Comparison of ENCODE assay signal across 8 mouse cellular contexts in the genomic region with DNA sequence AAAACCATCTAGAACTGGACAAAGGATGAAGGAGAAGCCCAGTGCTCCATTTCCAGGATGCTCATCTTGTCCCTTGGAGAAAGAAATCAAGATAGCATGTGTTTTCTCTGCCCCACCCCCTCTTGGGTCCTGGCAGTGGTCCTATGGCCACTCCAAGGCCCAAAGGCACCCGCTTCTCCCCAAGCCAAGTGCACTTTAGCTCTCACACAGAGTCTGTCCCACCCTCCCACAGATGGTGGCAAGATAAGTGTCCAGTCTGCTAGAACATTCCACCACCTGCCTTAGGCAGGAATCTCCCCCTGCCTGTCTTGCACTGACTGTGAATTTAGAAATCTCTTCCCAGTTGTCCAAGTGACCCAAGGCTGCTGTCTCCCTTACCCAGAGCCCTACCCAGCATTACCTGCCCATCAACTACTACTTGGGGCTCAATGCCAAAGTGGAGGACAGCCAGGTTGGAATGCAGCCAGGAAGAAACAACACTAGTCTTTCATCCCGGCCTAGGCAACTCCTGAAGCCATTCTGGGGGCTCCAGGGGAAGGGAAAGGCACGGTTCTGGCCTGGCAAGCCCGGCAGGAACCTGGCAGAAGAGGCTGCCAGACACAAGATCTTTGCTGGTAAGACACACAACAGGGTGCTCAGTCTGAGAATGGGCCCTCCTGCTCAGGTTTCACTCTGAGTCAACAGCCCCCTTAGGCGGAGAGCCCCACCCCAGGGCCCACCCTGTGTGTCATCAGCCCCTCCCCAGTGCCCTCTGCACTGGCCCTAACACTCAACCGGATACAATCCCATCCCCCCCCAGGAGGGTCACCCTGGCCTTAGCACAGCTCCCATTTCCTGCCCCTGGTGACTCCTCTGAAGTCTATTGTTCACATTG. TPM values are rescaled to one million over a fixed set of nuclear protein-coding genes. Genes with fewer than 3 reads are reported as not detected.
DNase-seq lines count a peak whose midpoint lies in the region; ATAC-seq and TF ChIP-seq lines count a peak whose summit lies in the region.

No protein-coding gene starts in this region.

- WGBS in forebrain, embryonic 10.5 days, result 42% methylated on average over 6 of the region's 6 CpGs
- 60% methylated on average over 6 of the region's 6 CpGs for WGBS in forebrain, embryonic 11.5 days
- WGBS in thymus, adult 2 months, result 72% methylated on average over 6 of the region's 6 CpGs

- H3K4me1 ChIP-seq in forebrain, embryonic 10.5 days, result peaks cover 34% of the 10 kb centered on the region
- 0 out of 2 replicates have a peak, but pooled peaks cover 5% of the 10 kb centered on the region for H3K4me1 ChIP-seq in forebrain, embryonic 11.5 days (replicated peaks; ENCODE audit: control insufficient read depth, insufficient read depth, low read length)
- H3K4me1 ChIP-seq in thymus, adult 2 months (replicated peaks; ENCODE audit: control insufficient read depth, insufficient read depth, low read length), result 0 out of 2 replicates have a peak, but pooled peaks cover 3% of the 10 kb centered on the region

- H3K27ac ChIP-seq in forebrain, embryonic 10.5 days, result peak overlapping the region; percentile 48
- no peak overlapping the region for H3K27ac ChIP-seq in forebrain, embryonic 11.5 days (ENCODE audit: low read depth, low read length)
- H3K27ac ChIP-seq in thymus, adult 2 months (ENCODE audit: control insufficient read depth, insufficient read depth, low read length), result no peak overlapping the region

- ATAC-seq in forebrain, embryonic 11.5 days (replicated peaks; ENCODE audit: low FRiP score), result no peak

- H3K9me3 ChIP-seq in forebrain, embryonic 10.5 days, result no peaks in the 10 kb centered on the region
- no peaks in the 10 kb centered on the region for H3K9me3 ChIP-seq in forebrain, embryonic 11.5 days (ENCODE audit: control insufficient read depth, low read length)

- H3K36me3 ChIP-seq in forebrain, embryonic 10.5 days (replicated peaks), result no peaks in the 10 kb centered on the region
- H3K36me3 ChIP-seq in forebrain, embryonic 11.5 days (ENCODE audit: control insufficient read depth, insufficient read depth, low read length), result no peaks in the 10 kb centered on the region
- H3K36me3 ChIP-seq in thymus, adult 2 months (ENCODE audit: control insufficient read depth, insufficient read depth, low read length), result no peaks in the 10 kb centered on the region

- no peak overlapping the region for H3K4me3 ChIP-seq in forebrain, embryonic 10.5 days
- H3K4me3 ChIP-seq in forebrain, embryonic 11.5 days (ENCODE audit: low read depth, low read length), result no peak overlapping the region
- H3K4me3 ChIP-seq in thymus, adult 2 months (ENCODE audit: control insufficient read depth, insufficient read depth, low read length), result no peak overlapping the region

- DNase-seq in forebrain, embryonic 10.5 days (ENCODE audit: extremely low spot score, low spot score), result no peak
- no peak for DNase-seq in forebrain, embryonic 11.5 days (ENCODE audit: low spot score)
- peak; percentile 83 for DNase-seq in cerebellum, adult 11 months
- peak; percentile 99 for DNase-seq in heart, adult 11 months
- peak; percentile 75 for DNase-seq in kidney, adult 11 months
- peak; percentile 86 to 89 for DNase-seq in lung, adult 18-20 months
- DNase-seq in thymus, adult 2 months, result no peak
- no peak for DNase-seq in thymus, postnatal 10 days (ENCODE audit: low spot score in 2 of 2)

- no peak overlapping the region for H3K9ac ChIP-seq in forebrain, embryonic 11.5 days (ENCODE audit: low read length)

- peaks cover 54% of the 10 kb centered on the region for H3K27me3 ChIP-seq in forebrain, embryonic 10.5 days (ENCODE audit: poor library complexity, severe bottlenecking)
- peaks cover 21% of the 10 kb centered on the region for H3K27me3 ChIP-seq in forebrain, embryonic 11.5 days (ENCODE audit: control insufficient read depth, insufficient read depth, low read length)
- peaks cover 11% of the 10 kb centered on the region; the same call in 1 of the 2 replicates for H3K27me3 ChIP-seq in thymus, adult 2 months (ENCODE audit: control insufficient read depth, insufficient read depth, low read length)

- TF ChIP-seq CTCF in thymus, adult 2 months (IDR thresholded peaks at IDR 0.05; ENCODE audit: borderline replicate concordance, control insufficient read depth, extremely low read depth, insufficient read depth, low read length, poor library complexity), result no peak

- no peak for TF ChIP-seq POLR2A in thymus, adult 2 months (IDR thresholded peaks at IDR 0.05; ENCODE audit: control insufficient read depth, extremely low read depth, insufficient read depth, low read length, poor library complexity)

- H3K4me2 ChIP-seq in forebrain, embryonic 11.5 days (ENCODE audit: low read depth, low read length, severe bottlenecking), result no peak overlapping the region

RNA-seq across cellular contexts. Expression of gene Tead4, which starts 4.5 kb away (rescaled TPM):
- polyA plus RNA-seq in forebrain, embryonic 10.5 days (2016; fragmentation: Nextera tagmentation; extraction: Ambion mirVana), result 1.4 and 2.1 TPM in 2 replicates
- polyA plus RNA-seq in forebrain, embryonic 11.5 days (2014; fragmentation: Nextera tagmentation; extraction: Ambion mirVana), result 1.1 TPM in 2 replicates
- polyA plus RNA-seq in thymus, adult 2 months (2012; rRNA removed), result 0.53 and 0.59 TPM in 2 replicates

RNA-seq across cellular contexts. Expression of gene Tulp3, which starts 59.5 kb away (rescaled TPM):
- polyA plus RNA-seq in forebrain, embryonic 10.5 days (2016; fragmentation: Nextera tagmentation; extraction: Ambion mirVana), result 20.0 and 21.6 TPM in 2 replicates
- polyA plus RNA-seq in forebrain, embryonic 11.5 days (2014; fragmentation: Nextera tagmentation; extraction: Ambion mirVana), result 17.7 and 23.7 TPM in 2 replicates
- 23.5 and 28.0 TPM in 2 replicates for polyA plus RNA-seq in thymus, adult 2 months (2012; rRNA removed)

Comparison
In these comparisons a context has a peak if more than half of its experiments do, and no peak if none do; other contexts are left out.
1. DNase-seq: peak in cerebellum, adult 11 months (single experiment), heart, adult 11 months (single experiment), kidney, adult 11 months (single experiment) and lung, adult 18-20 months (2 of 2); none in forebrain, embryonic 10.5 days (single experiment), forebrain, embryonic 11.5 days (single experiment), thymus, adult 2 months (single experiment) and thymus, postnatal 10 days (0 of 2).